Comparison of ENCODE assay signal across 8 mouse cellular contexts in genomic region chr11:102138447-102138740, GRCm38 (mm10). TPM values are rescaled to one million over a fixed set of nuclear protein-coding genes. Genes with fewer than 3 reads are reported as not detected.
DNase-seq lines count a peak whose midpoint lies in the region; ATAC-seq and TF ChIP-seq lines count a peak whose summit lies in the region.

No protein-coding gene starts in this region.

- peak; percentile 68; the same call in 1 of the 2 replicates for ATAC-seq in forebrain, embryonic 15.5 days (replicated peaks)
- peak; percentile 80 to 90 for ATAC-seq in hematopoietic stem cell, adult 5-6 weeks (replicated peaks in 1 of 2; ENCODE audit: insufficient read depth in 1 of 2, low FRiP score in 2 of 2, low TSS enrichment in 1 of 2, low read depth in 1 of 2, poor library complexity in 2 of 2, severe bottlenecking in 2 of 2)
- no peak for ATAC-seq in inflammation-experienced regulatory T-cells, adult 6 months

- no peak overlapping the region for H3K27ac ChIP-seq in MEL (ENCODE audit: control insufficient read depth, low read depth, low read length)
- H3K27ac ChIP-seq in forebrain, embryonic 15.5 days (replicated peaks): no peak overlapping the region

- TF ChIP-seq EP300 in MEL (IDR thresholded peaks at IDR 0.05; ENCODE audit: low read depth in 1 of 2, low read length in 2 of 2): no peak

- TF ChIP-seq CTCF in MEL (IDR thresholded peaks at IDR 0.05 in 2 of 3, conservative IDR thresholded peaks at IDR 0.05 in 1 of 3; ENCODE audit: control insufficient read depth in 1 of 3, insufficient read depth in 1 of 3, low read depth in 2 of 3, low read length in 3 of 3, poor library complexity in 1 of 3, severe bottlenecking in 1 of 3): peak; percentile 91 to 95 (median 95)

- no peaks in the 10 kb centered on the region for H3K9me3 ChIP-seq in MEL (replicated peaks; ENCODE audit: insufficient read depth, low read length)
- no peaks in the 10 kb centered on the region for H3K9me3 ChIP-seq in forebrain, embryonic 15.5 days

- peak overlapping the region; percentile 63 for H3K9ac ChIP-seq in MEL (ENCODE audit: control insufficient read depth, low read depth, low read length, poor library complexity, severe bottlenecking)
- H3K9ac ChIP-seq in forebrain, embryonic 15.5 days (replicated peaks): 0 out of 2 replicates have a peak overlapping the region, but pooled peaks have one; percentile 40

- H3K27me3 ChIP-seq in MEL (ENCODE audit: control insufficient read depth in 1 of 2, insufficient read depth in 2 of 2, low read length in 2 of 2): no peaks in the 10 kb centered on the region; a peak in 2 of 4 replicates
- H3K27me3 ChIP-seq in forebrain, embryonic 15.5 days: peaks cover 8% of the 10 kb centered on the region

- under 1% methylated on average over 18 of the region's 18 CpGs for WGBS in forebrain, embryonic 15.5 days

- H3K79me2 ChIP-seq in MEL (ENCODE audit: control insufficient read depth, insufficient read depth, low read length, poor library complexity): no peaks in the 10 kb centered on the region

- peak; percentile 89 for TF ChIP-seq RAD21 in MEL (IDR thresholded peaks at IDR 0.05; ENCODE audit: low read depth, low read length)

- TF ChIP-seq POLR2A in MEL (IDR thresholded peaks at IDR 0.05; ENCODE audit: control insufficient read depth in 1 of 2, insufficient read depth in 1 of 2, low read depth in 1 of 2, low read length in 2 of 2, poor library complexity in 1 of 2): no peak

- peaks cover 2 to 5% of the 10 kb centered on the region in 2 experiments; a peak in 1 of 4 replicates for H3K4me1 ChIP-seq in MEL (ENCODE audit: control insufficient read depth in 1 of 2, insufficient read depth in 2 of 2, low read length in 2 of 2)
- H3K4me1 ChIP-seq in forebrain, embryonic 15.5 days: peaks cover 4% of the 10 kb centered on the region

- H3K4me2 ChIP-seq in forebrain, embryonic 15.5 days (replicated peaks): peak overlapping the region; percentile 47

- peak; percentile 93 for DNase-seq in MEL (ENCODE audit: low read depth, low spot score)
- DNase-seq in c-Kit-positive CD71-positive TER-119-positive erythroid progenitor cells, embryonic 14.5 days (ENCODE audit: low spot score): peak; percentile 57
- peak; percentile 45 to 62 for DNase-seq in layer of hippocampus, postnatal 36 days
- peak; percentile 65 to 75 for DNase-seq in lung, postnatal 4 days
- peak; percentile 66 to 73 for DNase-seq in right cerebral cortex, adult 2 months (ENCODE audit: low spot score in 2 of 2)

- no peaks in the 10 kb centered on the region; a peak in 1 of 4 replicates for H3K36me3 ChIP-seq in MEL (ENCODE audit: control insufficient read depth in 1 of 2, insufficient read depth in 2 of 2, low read length in 2 of 2)
- H3K36me3 ChIP-seq in forebrain, embryonic 15.5 days: no peaks in the 10 kb centered on the region

- peak overlapping the region; percentile 59 to 82 for H3K4me3 ChIP-seq in MEL (ENCODE audit: control insufficient read depth in 1 of 2, insufficient read depth in 1 of 2, low read depth in 2 of 2, low read length in 2 of 2)
- peak overlapping the region; percentile 26 for H3K4me3 ChIP-seq in forebrain, embryonic 15.5 days

TF ChIP-seq in MEL, 35 proteins besides CTCF, POLR2A, EP300 and RAD21:
- no peak for TF ChIP-seq NRF1 (IDR thresholded peaks at IDR 0.05; ENCODE audit: insufficient read depth, low read depth, low read length, poor library complexity, severe bottlenecking)
- no peak for TF ChIP-seq HCFC1 (IDR thresholded peaks at IDR 0.05; ENCODE audit: low read depth, low read length)
- TF ChIP-seq ZC3H11A (IDR thresholded peaks at IDR 0.05; ENCODE audit: low read depth, low read length): peak; percentile 87
- no peak for TF ChIP-seq USF2 (IDR thresholded peaks at IDR 0.05; ENCODE audit: borderline replicate concordance in 1 of 2, insufficient read depth in 1 of 2, low read depth in 1 of 2, low read length in 2 of 2)
- no peak for TF ChIP-seq POLR2AphosphoS5 (IDR thresholded peaks at IDR 0.05; ENCODE audit: borderline replicate concordance, low read depth, low read length)
- TF ChIP-seq SMC3 (IDR thresholded peaks at IDR 0.05; ENCODE audit: low read depth, low read length): peak; percentile 95
- no peak for TF ChIP-seq CHD2 (IDR thresholded peaks at IDR 0.05; ENCODE audit: low read length)
- no peak for TF ChIP-seq ZMIZ1 (IDR thresholded peaks at IDR 0.05; ENCODE audit: low read depth, low read length)
- no peak for TF ChIP-seq ZKSCAN1 (IDR thresholded peaks at IDR 0.05; ENCODE audit: low read depth, low read length)
- no peak for TF ChIP-seq ZNF384 (IDR thresholded peaks at IDR 0.05; ENCODE audit: low read depth, low read length)
- TF ChIP-seq UBTF (IDR thresholded peaks at IDR 0.05; ENCODE audit: borderline replicate concordance, insufficient read depth, low read depth, low read length): no peak
- no peak for TF ChIP-seq ETS1 (IDR thresholded peaks at IDR 0.05; ENCODE audit: low read depth, low read length)

RNA-seq across cellular contexts. Expression of gene Nags, which starts 6.9 kb away (rescaled TPM):
- 5.4 and 6.6 TPM in 2 replicates for total RNA-seq in MEL (2012; rRNA removed)
- polyA plus RNA-seq in MEL (2012; ENCODE audit: insufficient read depth in 1 of 2, insufficient read length in 2 of 2, low read depth in 1 of 2, low replicate concordance in 2 of 2, missing spikeins in 1 of 2): 1 to 10 TPM in 1 of 2 experiments, not detected in 1; 9.7 TPM
- polyA plus RNA-seq in forebrain, embryonic 15.5 days (2015; fragmentation: Nextera tagmentation; extraction: Ambion mirVana): 0.10 and 0.14 TPM in 2 replicates
- 0.31 and 0.65 TPM in 2 replicates for total RNA-seq in hematopoietic stem cell, adult 5-6 weeks (2017)
- not detected for total RNA-seq in layer of hippocampus, postnatal 36 days (2021)
- under 1 TPM in 1 of 3 experiments, not detected in 2; 0.28 TPM for polyA plus RNA-seq in inflammation-experienced regulatory T-cells, adult 6 months (2017; shearing (Covaris generic))

RNA-seq across cellular contexts. Expression of gene Tmem101, which starts 17.8 kb away (rescaled TPM):
- 43.9 and 45.1 TPM in 2 replicates for total RNA-seq in MEL (2012; rRNA removed)
- 10 to 100 TPM in 1 of 2 experiments, not detected in 1; 30.1 TPM for polyA plus RNA-seq in MEL (2012; ENCODE audit: insufficient read depth in 1 of 2, insufficient read length in 2 of 2, low read depth in 1 of 2, low replicate concordance in 2 of 2, missing spikeins in 1 of 2)
- polyA plus RNA-seq in forebrain, embryonic 15.5 days (2015; fragmentation: Nextera tagmentation; extraction: Ambion mirVana): 37.4 and 41.6 TPM in 2 replicates
- total RNA-seq in hematopoietic stem cell, adult 5-6 weeks (2017): 13.6 and 14.8 TPM in 2 replicates
- 10 to 100 TPM; 29.5 to 30.6 TPM for total RNA-seq in layer of hippocampus, postnatal 36 days (2021)
- 10 to 100 TPM; 11.9 to 15.3 (median 13.9) TPM for polyA plus RNA-seq in inflammation-experienced regulatory T-cells, adult 6 months (2017; shearing (Covaris generic))

RNA-seq across cellular contexts. Expression of gene Pyy, which starts 30.8 kb away (rescaled TPM):
- not detected in 2 replicates for total RNA-seq in MEL (2012; rRNA removed)
- polyA plus RNA-seq in MEL (2012; ENCODE audit: insufficient read depth in 1 of 2, insufficient read length in 2 of 2, low read depth in 1 of 2, low replicate concordance in 2 of 2, missing spikeins in 1 of 2): not detected
- polyA plus RNA-seq in forebrain, embryonic 15.5 days (2015; fragmentation: Nextera tagmentation; extraction: Ambion mirVana): not detected in 2 replicates
- total RNA-seq in hematopoietic stem cell, adult 5-6 weeks (2017): not detected in 2 replicates
- total RNA-seq in layer of hippocampus, postnatal 36 days (2021): not detected
- polyA plus RNA-seq in inflammation-experienced regulatory T-cells, adult 6 months (2017; shearing (Covaris generic)): not detected

RNA-seq across cellular contexts. Expression of gene Ppy, which starts 37.3 kb away (rescaled TPM):
- not detected in 2 replicates for total RNA-seq in MEL (2012; rRNA removed)
- polyA plus RNA-seq in MEL (2012; ENCODE audit: insufficient read depth in 1 of 2, insufficient read length in 2 of 2, low read depth in 1 of 2, low replicate concordance in 2 of 2, missing spikeins in 1 of 2): not detected
- polyA plus RNA-seq in forebrain, embryonic 15.5 days (2015; fragmentation: Nextera tagmentation; extraction: Ambion mirVana): not detected in 2 replicates
- not detected in 2 replicates for total RNA-seq in hematopoietic stem cell, adult 5-6 weeks (2017)
- total RNA-seq in layer of hippocampus, postnatal 36 days (2021): not detected
- not detected for polyA plus RNA-seq in inflammation-experienced regulatory T-cells, adult 6 months (2017; shearing (Covaris generic))

RNA-seq across cellular contexts. Expression of gene Lsm12, which starts 46.7 kb away (rescaled TPM):
- 74.2 and 75.0 TPM in 2 replicates for total RNA-seq in MEL (2012; rRNA removed)
- 100 to 1,000 TPM; 128 to 150 TPM for polyA plus RNA-seq in MEL (2012; ENCODE audit: insufficient read depth in 1 of 2, insufficient read length in 2 of 2, low read depth in 1 of 2, low replicate concordance in 2 of 2, missing spikeins in 1 of 2)
- polyA plus RNA-seq in forebrain, embryonic 15.5 days (2015; fragmentation: Nextera tagmentation; extraction: Ambion mirVana): 114 and 118 TPM in 2 replicates
- total RNA-seq in hematopoietic stem cell, adult 5-6 weeks (2017): 50.5 and 74.3 TPM in 2 replicates
- 10 to 100 TPM; 59.4 to 60.8 TPM for total RNA-seq in layer of hippocampus, postnatal 36 days (2021)
- polyA plus RNA-seq in inflammation-experienced regulatory T-cells, adult 6 months (2017; shearing (Covaris generic)): 10 to 100 TPM; 58.3 to 99.6 (median 68.0) TPM
